Mouse (Mus musculus) MEL (cell line): ENCODE data around the gene Nutf2-ps1. TPM values are rescaled to one million over a fixed set of nuclear protein-coding genes. Genes with fewer than 3 reads are reported as not detected.
A peak's percentile ranks its signal among the peaks of the same experiment; 100 is the strongest.

Experiments used
- DNase-seq: peaks from one replicate; pipeline ENCODE4 v3.0.0; 2011; ENCODE audit warnings: low read depth, low spot score
- H3K27ac ChIP-seq: 2 replicates; pipeline ENCODE4 v1.5.1; 2012; ENCODE audit warnings: low read depth, mild to moderate bottlenecking, control low read depth, low read length, moderate library complexity; ENCODE audit not compliant: control insufficient read depth
- H3K27me3 ChIP-seq, 2 experiments: fragments of 150-350 bp in 1 of 2; sonication (generic) in 1 of 2; 2 replicates each; pipeline ENCODE4 v1.6.1; 2012; ENCODE audit warnings: low read length in 2 of 2, mild to moderate bottlenecking in 2 of 2, improper control_type of control experiment in 1 of 2, moderate library complexity in 1 of 2; ENCODE audit not compliant: insufficient read depth in 2 of 2, control insufficient read depth in 1 of 2
- H3K36me3 ChIP-seq, 2 experiments: 2 replicates each; pipeline ENCODE4 v1.6.1; 2012 to 2014; ENCODE audit warnings: low read length in 2 of 2, improper control_type of control experiment in 1 of 2, inconsistent platforms in 1 of 2, mild to moderate bottlenecking in 1 of 2; ENCODE audit not compliant: insufficient read depth in 2 of 2, control insufficient read depth in 1 of 2
- H3K4me1 ChIP-seq, 2 experiments: fragments of 150-350 bp in 1 of 2; sonication (generic) in 1 of 2; 2 replicates each; pipeline ENCODE4 v1.6.1; 2012; ENCODE audit warnings: low read length in 2 of 2, improper control_type of control experiment in 1 of 2, mild to moderate bottlenecking in 1 of 2; ENCODE audit not compliant: insufficient read depth in 2 of 2, control insufficient read depth in 1 of 2
- H3K4me3 ChIP-seq, 2 experiments: fragments of 150-350 bp in 1 of 2; sonication (generic) in 1 of 2; 2 replicates each; pipeline ENCODE4 v1.5.1; 2012; ENCODE audit warnings: low read depth in 2 of 2, low read length in 2 of 2, mild to moderate bottlenecking in 2 of 2, moderate library complexity in 2 of 2, control low read depth in 1 of 2, improper control_type of control experiment in 1 of 2; ENCODE audit not compliant: control insufficient read depth in 1 of 2, insufficient read depth in 1 of 2
- H3K79me2 ChIP-seq: 2 replicates; pipeline ENCODE4 v1.6.1; 2012; ENCODE audit warnings: mild to moderate bottlenecking, low read length, moderate library complexity; ENCODE audit not compliant: control insufficient read depth, poor library complexity, insufficient read depth
- H3K9ac ChIP-seq: 2 replicates; pipeline ENCODE4 v1.6.1; 2012; ENCODE audit warnings: low read depth, mild to moderate bottlenecking, control low read depth, low read length, moderate library complexity; ENCODE audit not compliant: control insufficient read depth, poor library complexity, severe bottlenecking
- H3K9me3 ChIP-seq: fragments of 150-350 bp; sonication (generic); replicated peaks from 2 replicates; pipeline ENCODE4 v1.6.1; 2012; ENCODE audit warnings: mild to moderate bottlenecking, low read length, improper control_type of control experiment, moderate library complexity; ENCODE audit not compliant: insufficient read depth
- BHLHE40 ChIP-seq: IDR thresholded peaks from 2 replicates; pipeline ENCODE4 v1.6.1; 2012; ENCODE audit warnings: low read depth, mild to moderate bottlenecking, inconsistent platforms, low read length, improper control_type of control experiment, borderline replicate concordance
- CHD2 ChIP-seq: IDR thresholded peaks from 2 replicates; pipeline ENCODE4 v1.6.1; 2011; ENCODE audit warnings: low read length, improper control_type of control experiment
- E2F4 ChIP-seq: IDR thresholded peaks from 2 replicates; pipeline ENCODE4 v1.6.1; 2011; ENCODE audit warnings: low read depth, low read length, improper control_type of control experiment, borderline replicate concordance
- EP300 ChIP-seq, 2 experiments: IDR thresholded peaks; 2 replicates each; pipeline ENCODE4 v1.6.1; 2011; ENCODE audit warnings: improper control_type of control experiment in 2 of 2, low read length in 2 of 2, low read depth in 1 of 2, mild to moderate bottlenecking in 1 of 2
- ETS1 ChIP-seq: IDR thresholded peaks from 2 replicates; pipeline ENCODE4 v1.6.1; 2012; ENCODE audit warnings: low read depth, mild to moderate bottlenecking, inconsistent platforms, low read length, improper control_type of control experiment, moderate library complexity
- KAT2A ChIP-seq: conservative IDR thresholded peaks from 2 replicates; pipeline ENCODE4 v1.6.1; 2012; ENCODE audit warnings: low read depth, low read length, improper control_type of control experiment, inconsistent platforms
- MAFK ChIP-seq: IDR thresholded peaks from 2 replicates; pipeline ENCODE4 v1.6.1; 2011; ENCODE audit warnings: low read depth, mild to moderate bottlenecking, low read length, improper control_type of control experiment, borderline replicate concordance
- NELFE ChIP-seq: IDR thresholded peaks from 2 replicates; pipeline ENCODE4 v1.6.1; 2011; ENCODE audit warnings: low read depth, low read length, improper control_type of control experiment
- NRF1 ChIP-seq: IDR thresholded peaks from 2 replicates; pipeline ENCODE4 v1.6.1; 2014; ENCODE audit warnings: low read depth, mild to moderate bottlenecking, inconsistent platforms, low read length, improper control_type of control experiment, moderate library complexity; ENCODE audit not compliant: poor library complexity, insufficient read depth, severe bottlenecking
- POLR2A ChIP-seq, 2 experiments: IDR thresholded peaks; 2 replicates each; pipeline ENCODE4 v1.6.1; 2011 to 2012; ENCODE audit warnings: low read length in 2 of 2, mild to moderate bottlenecking in 2 of 2, control low read depth in 1 of 2, improper control_type of control experiment in 1 of 2, low read depth in 1 of 2, moderate library complexity in 1 of 2; ENCODE audit not compliant: control insufficient read depth in 1 of 2, insufficient read depth in 1 of 2, poor library complexity in 1 of 2
- POLR2AphosphoS5 ChIP-seq: IDR thresholded peaks from 2 replicates; pipeline ENCODE4 v1.6.1; 2012; ENCODE audit warnings: low read depth, borderline replicate concordance, mild to moderate bottlenecking, inconsistent platforms, low read length, moderate library complexity, mixed read lengths
- RAD21 ChIP-seq: IDR thresholded peaks from 2 replicates; pipeline ENCODE4 v1.6.1; 2011; ENCODE audit warnings: mild to moderate bottlenecking, low read depth, low read length, improper control_type of control experiment
- RCOR1 ChIP-seq: IDR thresholded peaks from 2 replicates; pipeline ENCODE4 v1.6.1; 2012; ENCODE audit warnings: low read depth, mild to moderate bottlenecking, inconsistent platforms, low read length, improper control_type of control experiment
- TBP ChIP-seq: IDR thresholded peaks from 2 replicates; pipeline ENCODE4 v1.8.0; 2011; ENCODE audit warnings: low read depth, low read length, improper control_type of control experiment
- TCF12 ChIP-seq: IDR thresholded peaks from 2 replicates; pipeline ENCODE4 v1.6.1; 2014; ENCODE audit warnings: low read depth, mild to moderate bottlenecking, inconsistent platforms, low read length, improper control_type of control experiment, moderate library complexity
- ZKSCAN1 ChIP-seq: IDR thresholded peaks from 2 replicates; pipeline ENCODE4 v1.6.1; 2012; ENCODE audit warnings: low read depth, mild to moderate bottlenecking, inconsistent platforms, low read length, improper control_type of control experiment, moderate library complexity
- ZMIZ1 ChIP-seq: IDR thresholded peaks from 2 replicates; pipeline ENCODE4 v1.6.1; 2012; ENCODE audit warnings: low read depth, mild to moderate bottlenecking, inconsistent platforms, low read length, improper control_type of control experiment, moderate library complexity
- ZNF384 ChIP-seq: IDR thresholded peaks from 2 replicates; pipeline ENCODE4 v1.6.1; 2012; ENCODE audit warnings: low read depth, mild to moderate bottlenecking, inconsistent platforms, low read length, improper control_type of control experiment
- polyA plus RNA-seq, 2 experiments: library from polyadenylated mRNA; stranded (reverse) in 1 of 2; unstranded in 1 of 2; fragments of >175 nt in 1 of 2; fragments of >200 nt in 1 of 2; gene quantifications; 2 replicates each; pipeline versions ENCODE4 v1.2.1 to v1.2.4; 2012; ENCODE audit warnings: low replicate concordance in 2 of 2, low read depth in 1 of 2; ENCODE audit not compliant: insufficient read length in 2 of 2, insufficient read depth in 1 of 2, missing spikeins in 1 of 2
- total RNA-seq: library from RNA; depleted of rRNA; stranded (reverse); fragments of 300-350 nt; gene quantifications from 2 replicates; pipeline ENCODE4 v1.2.3, GENCODE M21; 2012

Nutf2-ps1 gene
- total and polyA plus RNA-seq, 3 experiments: 53.1 to 398 TPM; not detected in 1

GRCm38 (mm10) chr19:53578597-53579252 is 10.1 kb downstream of the Nutf2-ps1 start (continued):
- 0 out of 2 replicates have a peak, but pooled peaks have one; percentile 35 for TF ChIP-seq TBP
- no peak for TF ChIP-seq NELFE

- DNase-seq: no peak
- Histone ChIP-seq H3K9ac (no peak overlapping the region), H3K27ac (no peak overlapping the region), H3K4me1 (no peaks in the 10 kb centered on the region), H3K36me3 (no peaks in the 10 kb centered on the region), H3K4me3 (no peak overlapping the region), H3K9me3 (no peaks in the 10 kb centered on the region), H3K27me3 (peaks cover 15 to 17% of the 10 kb centered on the region in 2 experiments), H3K79me2 (no peaks in the 10 kb centered on the region)
- no peak for TF ChIP-seq POLR2AphosphoS5
- no peak for TF ChIP-seq ZKSCAN1
- TF ChIP-seq ZNF384: no peak
Measured at GRCm38 (mm10) chr19:53577025-53577800, 11.7 kb downstream of the Nutf2-ps1 start.

GRCm38 (mm10) chr19:53576061-53576460 is 12.8 kb downstream of the Nutf2-ps1 start:
- DNase-seq: no peak

More at GRCm38 (mm10) chr19:53576061-53576460, 12.8 kb downstream of the Nutf2-ps1 start:
- H3K36me3 ChIP-seq: 0 out of 4 replicates have a peak, but pooled peaks cover 0 to 3% of the 10 kb centered on the region in 2 experiments
- H3K27ac ChIP-seq: no peak overlapping the region
- no peaks in the 10 kb centered on the region for H3K79me2 ChIP-seq
- no peak overlapping the region for H3K9ac ChIP-seq
- no peaks in the 10 kb centered on the region for H3K9me3 ChIP-seq
- H3K27me3 ChIP-seq: peaks cover 15 to 17% of the 10 kb centered on the region in 2 experiments
- H3K4me3 ChIP-seq: no peak overlapping the region
- no peak for TF ChIP-seq RAD21
- no peak for TF ChIP-seq EP300 (IDR thresholded peaks at IDR 0.05; ENCODE audit: low read depth in 1 of 2, low read length in 2 of 2)
- no peak for TF ChIP-seq RCOR1
- TF ChIP-seq ETS1: no peak
- TF ChIP-seq TBP: no peak
- TF ChIP-seq TCF12: no peak
- no peak for TF ChIP-seq NRF1
- no peak for TF ChIP-seq ZNF384
- TF ChIP-seq POLR2A (IDR thresholded peaks at IDR 0.05; ENCODE audit: control insufficient read depth in 1 of 2, insufficient read depth in 1 of 2, low read depth in 1 of 2, low read length in 2 of 2, poor library complexity in 1 of 2): no peak
- no peak for TF ChIP-seq ZMIZ1
- no peak for TF ChIP-seq CHD2
- TF ChIP-seq E2F4: no peak
- no peak for TF ChIP-seq MAFK
- no peak for TF ChIP-seq BHLHE40
- no peak for TF ChIP-seq KAT2A
- no peak for TF ChIP-seq POLR2AphosphoS5
- peaks cover 0 to 8% of the 10 kb centered on the region in 2 experiments; a peak in 1 of 4 replicates for H3K4me1 ChIP-seq
